Mouse (Mus musculus): ENCODE data around the gene Dnm1. TPM values are rescaled to one million over a fixed set of nuclear protein-coding genes. Genes with fewer than 3 reads are reported as not detected.
"Not testable (repeated sequence)": the region's sequence is repeated elsewhere in the genome, so short reads cannot be mapped to it uniquely, and the experiment has no call there.

Dnm1 gene
- total RNA-seq, 2 experiments from 2014 or later: 241 to 308 TPM

- peak; percentile 90 for DNase-seq
- intact Hi-C loops (cut with DNase I): no loop called here
Observed at GRCm38 (mm10) chr2:32362817-32363340, 9.7 kb upstream of the Dnm1 start.

- DNase-seq; intact Hi-C loops (cut with DNase I): not testable (repeated sequence)
Observed at GRCm38 (mm10) chr2:32362274-32362673, 9.1 kb upstream of the Dnm1 start.

- DNase-seq: peak; percentile 62
- intact Hi-C loops (cut with DNase I): no loop called here
Observed at GRCm38 (mm10) chr2:32361437-32361836, 8.3 kb upstream of the Dnm1 start.

GRCm38 (mm10) chr2:32360741-32361140 is 7.6 kb upstream of the Dnm1 start:
- peak; percentile 56 for DNase-seq
- intact Hi-C loops (cut with DNase I): no loop called here

- no peak for DNase-seq
Observed at GRCm38 (mm10) chr2:32358381-32358780, 5.2 kb upstream of the Dnm1 start.

GRCm38 (mm10) chr2:32357710-32358109 is 4.6 kb upstream of the Dnm1 start:
- no peak for DNase-seq
- intact Hi-C loops (cut with DNase I): no loop called here

More at GRCm38 (mm10) chr2:32358381-32358780, 5.2 kb upstream of the Dnm1 start:
- intact Hi-C loops (cut with DNase I): no loop called here

- DNase-seq: no peak
- intact Hi-C loops (cut with DNase I): no loop called here
Observed at GRCm38 (mm10) chr2:32356216-32356615, 3.1 kb upstream of the Dnm1 start.

- intact Hi-C loops (cut with DNase I): no loop called here
- DNase-seq: no peak
Observed at GRCm38 (mm10) chr2:32354336-32354895, 1.3 kb upstream of the Dnm1 start.

GRCm38 (mm10) chr2:32353836-32354235 is 698 bp upstream of the Dnm1 start:
- no peak for DNase-seq
- intact Hi-C loops (cut with DNase I): no loop called here

GRCm38 (mm10) chr2:32352151-32353006 is 759 bp downstream of the Dnm1 start, which contains the start of gene Ciz1:
Ciz1 (plus strand) TSS chr2:32352327.
- DNase-seq: peak; percentile 60
- intact Hi-C loops (cut with DNase I): no loop called here

GRCm38 (mm10) chr2:32351471-32351961 is 1.6 kb downstream of the Dnm1 start:
- DNase-seq: no peak
- intact Hi-C loops (cut with DNase I): no loop called here

GRCm38 (mm10) chr2:32350471-32351051 is 2.6 kb downstream of the Dnm1 start:
- intact Hi-C loops (cut with DNase I): no loop called here
- no peak for DNase-seq

GRCm38 (mm10) chr2:32349625-32350255 is 3.4 kb downstream of the Dnm1 start:
- no peak for DNase-seq
- intact Hi-C loops (cut with DNase I): no loop called here

- DNase-seq: no peak
- intact Hi-C loops (cut with DNase I): no loop called here
Observed at GRCm38 (mm10) chr2:32348311-32348710, 4.8 kb downstream of the Dnm1 start.

GRCm38 (mm10) chr2:32347019-32347418 is 6.1 kb downstream of the Dnm1 start:
- no peak for DNase-seq
- intact Hi-C loops (cut with DNase I): no loop called here

- no peak for DNase-seq
- intact Hi-C loops (cut with DNase I): no loop called here
Observed at GRCm38 (mm10) chr2:32344598-32345321, 8.4 kb downstream of the Dnm1 start.

GRCm38 (mm10) chr2:32344056-32344455 is 9.1 kb downstream of the Dnm1 start:
- intact Hi-C loops (cut with DNase I): no loop called here
- peak; percentile 71 for DNase-seq

- intact Hi-C loops (cut with DNase I): no loop called here
- no peak for DNase-seq
Observed at GRCm38 (mm10) chr2:32343351-32343671, 9.8 kb downstream of the Dnm1 start.

- intact Hi-C loops (cut with DNase I): no loop called here
- DNase-seq: no peak
Observed at GRCm38 (mm10) chr2:32342539-32343350, 10.4 kb downstream of the Dnm1 start.

GRCm38 (mm10) chr2:32342039-32342438 is 11.1 kb downstream of the Dnm1 start:
- intact Hi-C loops (cut with DNase I): no loop called here
- no peak for DNase-seq
